Mouse (Mus musculus) liver, postnatal 0 days (tissue): ENCODE results near the gene Lce3d. TPM values are rescaled to one million over a fixed set of nuclear protein-coding genes. Genes with fewer than 3 reads are reported as not detected.
A peak's percentile ranks its signal among the peaks of the same experiment; 100 is the strongest.

ENCODE experiments used
- ATAC-seq: fragments of 200-750 bp; cut with Nextera tagmentation; 2 replicates; pipeline ENCODE4 v1.8.0; 2017; ENCODE audit warnings: mild to moderate bottlenecking, moderate library complexity
- DNase-seq: peaks from one replicate; pipeline ENCODE4 v3.0.0-alpha.2; 2016
- H3K27ac ChIP-seq: fragments of 300-500 bp; sonication (generic); 2 replicates; pipeline ENCODE4 v1.5.1; 2014; ENCODE audit warnings: antibody characterized with exemption, moderate library complexity, mild to moderate bottlenecking, low read depth
- H3K27me3 ChIP-seq: fragments of 300-500 bp; sonication (generic); 2 replicates; pipeline ENCODE4 v1.6.1; 2014; ENCODE audit warnings: low read length, control low read depth, mixed read lengths; ENCODE audit not compliant: insufficient read depth
- H3K36me3 ChIP-seq: fragments of 300-500 bp; sonication (generic); replicated peaks from 2 replicates; pipeline ENCODE4 v1.6.1; 2014; ENCODE audit warnings: mild to moderate bottlenecking, control low read depth, low read length, moderate library complexity, mixed read lengths; ENCODE audit not compliant: insufficient read depth
- H3K4me1 ChIP-seq: fragments of 300-500 bp; sonication (generic); 2 replicates; pipeline ENCODE4 v1.6.1; 2014; ENCODE audit warnings: antibody characterized with exemption, mild to moderate bottlenecking, control low read depth; ENCODE audit not compliant: insufficient read depth
- H3K4me2 ChIP-seq: fragments of 300-500 bp; sonication (generic); 2 replicates; pipeline ENCODE4 v1.6.1; 2014; ENCODE audit warnings: low read depth, mild to moderate bottlenecking, low read length, moderate library complexity, mixed read lengths
- H3K4me3 ChIP-seq: fragments of 300-500 bp; sonication (generic); 2 replicates; pipeline ENCODE4 v1.5.1; 2014; ENCODE audit warnings: low read depth, low read length
- H3K9ac ChIP-seq: fragments of 300-500 bp; sonication (generic); replicated peaks from 2 replicates; pipeline ENCODE4 v1.6.1; 2014; ENCODE audit warnings: mild to moderate bottlenecking, moderate library complexity
- H3K9me3 ChIP-seq: fragments of 300-500 bp; sonication (generic); 2 replicates; pipeline ENCODE4 v1.6.1; 2016; ENCODE audit warnings: mild to moderate bottlenecking, control low read depth, low read length, mixed read lengths
- CTCF ChIP-seq: sonication (generic); IDR thresholded peaks from 2 replicates; pipeline ENCODE4 v1.5.1; 2016; ENCODE audit warnings: antibody characterized with exemption, low read depth
- EP300 ChIP-seq: IDR thresholded peaks from 2 replicates; pipeline ENCODE4 v1.6.1; 2016; ENCODE audit warnings: antibody characterized with exemption, low read depth, mild to moderate bottlenecking
- WGBS: fragments of 180-500 bp; shearing (Covaris S2); extraction: QIAGEN DNeasy Blood & Tissue Kit; methylation state at CpG from one replicate; pipeline ENCODE4 v1.1.7; 2014; ENCODE audit not compliant: insufficient replicate concordance; 5-methylcytosine and 5-hydroxymethylcytosine counted together
- polyA plus RNA-seq: library from polyadenylated mRNA; unstranded; fragments of >200 nt; fragmentation: Nextera tagmentation; extraction: Ambion mirVana; gene quantifications from 2 replicates; pipeline ENCODE4 v1.2.1, GENCODE M21; 2015

Lce3d gene
- polyA plus RNA-seq, 1 experiment from 2014 or later: not detected

- 69% methylated on average over 2 of the region's 2 CpGs for WGBS
- Histone ChIP-seq H3K4me2 (no peak overlapping the region), H3K9me3 (no peaks in the 10 kb centered on the region), H3K36me3 (no peaks in the 10 kb centered on the region), H3K4me3 (no peak overlapping the region), H3K9ac (no peak overlapping the region), H3K27ac (no peak overlapping the region), H3K4me1 (no peaks in the 10 kb centered on the region), H3K27me3 (no peaks in the 10 kb centered on the region)
- ATAC-seq: no peak
- TF ChIP-seq EP300: no peak
- no peak for TF ChIP-seq CTCF
- no peak for DNase-seq
These were observed 21.3 kb downstream of the Lce3d start for GRCm38 (mm10) chr3:92978484-92978883.

GRCm38 (mm10) chr3:92991926-92992325 lies 34.7 kb downstream of the Lce3d start, which contains the start of gene Lce3f:
Gene Lce3f (plus strand): TSS chr3:92992226.
- no peaks in the 10 kb centered on the region for H3K36me3 ChIP-seq
- no peak within 1 kb of the TSS for H3K9ac ChIP-seq
- no peak within 1 kb of the TSS for H3K4me3 ChIP-seq
- DNase-seq (no peak), ATAC-seq (no peak)
- H3K4me1 ChIP-seq: no peaks in the 10 kb centered on the region
- H3K9me3 ChIP-seq: no peaks in the 10 kb centered on the region
- TF ChIP-seq CTCF (no peak), EP300 (no peak)
- H3K27ac ChIP-seq: no peak within 1 kb of the TSS
- no peaks in the 10 kb centered on the region for H3K27me3 ChIP-seq
- no peak within 1 kb of the TSS for H3K4me2 ChIP-seq

GRCm38 (mm10) chr3:92998691-92999090 lies 41.5 kb downstream of the Lce3d start:
- H3K4me1 ChIP-seq: no peaks in the 10 kb centered on the region
- WGBS: 6% methylated on average over 7 of the region's 7 CpGs
- no peak overlapping the region for H3K9ac ChIP-seq
- DNase-seq: peak; percentile 54
- no peak overlapping the region for H3K4me3 ChIP-seq
- no peaks in the 10 kb centered on the region for H3K36me3 ChIP-seq
- H3K27ac ChIP-seq: no peak overlapping the region
- no peak for ATAC-seq
- TF ChIP-seq EP300 (no peak), CTCF (peak; percentile 76)
- H3K9me3 ChIP-seq: no peaks in the 10 kb centered on the region
- no peaks in the 10 kb centered on the region for H3K27me3 ChIP-seq
- H3K4me2 ChIP-seq: no peak overlapping the region

- no peak overlapping the region for H3K4me2 ChIP-seq
- no peak overlapping the region for H3K27ac ChIP-seq
- WGBS: 57% methylated on average over 3 of the region's 3 CpGs
- TF ChIP-seq EP300: no peak
- TF ChIP-seq CTCF: no peak
- no peaks in the 10 kb centered on the region for H3K9me3 ChIP-seq
- H3K4me1 ChIP-seq: no peaks in the 10 kb centered on the region
- no peaks in the 10 kb centered on the region for H3K36me3 ChIP-seq
- no peak for DNase-seq
- H3K4me3 ChIP-seq: no peak overlapping the region
- no peaks in the 10 kb centered on the region for H3K27me3 ChIP-seq
- no peak overlapping the region for H3K9ac ChIP-seq
- no peak for ATAC-seq
These were observed 43.4 kb downstream of the Lce3d start for GRCm38 (mm10) chr3:93000621-93001020.

- Histone ChIP-seq H3K27me3 (no peaks in the 10 kb centered on the region), H3K4me2 (no peak overlapping the region), H3K9me3 (no peaks in the 10 kb centered on the region), H3K27ac (no peak overlapping the region), H3K36me3 (no peaks in the 10 kb centered on the region), H3K4me1 (no peaks in the 10 kb centered on the region), H3K4me3 (no peak overlapping the region), H3K9ac (no peak overlapping the region)
- 59% methylated on average over 4 of the region's 4 CpGs for WGBS
- no peak for ATAC-seq
- no peak for DNase-seq
- TF ChIP-seq CTCF (no peak), EP300 (no peak)
These were observed 45.7 kb downstream of the Lce3d start for GRCm38 (mm10) chr3:93002843-93003242.

Other genes with a start within 250 kb of the Lce3d start
- not detected in 2 replicates for gene Lce1e, start 248.3 kb upstream of the Lce3d start, polyA plus RNA-seq
- not detected in 2 replicates for gene Lce1f, start 237.0 kb upstream of the Lce3d start, polyA plus RNA-seq
- not detected in 2 replicates for gene Gm38119, start 218.3 kb upstream of the Lce3d start, polyA plus RNA-seq
- gene Lce1g, start 205.1 kb upstream of the Lce3d start, polyA plus RNA-seq: not detected in 2 replicates
- not detected in 2 replicates for gene Lce1h, start 192.3 kb upstream of the Lce3d start, polyA plus RNA-seq
- gene Lce1i, start 178.5 kb upstream of the Lce3d start, polyA plus RNA-seq: not detected in 2 replicates
- not detected in 2 replicates for gene Lce1j, start 166.9 kb upstream of the Lce3d start, polyA plus RNA-seq
- gene Lce1k, start 149.5 kb upstream of the Lce3d start, polyA plus RNA-seq: not detected in 2 replicates
- gene Kprp, start 130.1 kb upstream of the Lce3d start, polyA plus RNA-seq: not detected in 2 replicates
- not detected in 2 replicates for gene Lce1l, start 106.1 kb upstream of the Lce3d start, polyA plus RNA-seq
- gene 2310050C09Rik, start 87.2 kb upstream of the Lce3d start, polyA plus RNA-seq: not detected in 2 replicates
- gene Lce3a, start 31.2 kb upstream of the Lce3d start, polyA plus RNA-seq: not detected in 2 replicates
- not detected in 2 replicates for gene Lce3b, start 24.4 kb upstream of the Lce3d start, polyA plus RNA-seq
- gene Lce3c, start 12.9 kb upstream of the Lce3d start, polyA plus RNA-seq: not detected in 2 replicates
- not detected in 2 replicates for gene Lce3e, start 9.7 kb downstream of the Lce3d start, polyA plus RNA-seq
- not detected in 2 replicates for gene Lce3f, start 34.8 kb downstream of the Lce3d start, polyA plus RNA-seq
- gene Crct1, start 58.3 kb downstream of the Lce3d start, polyA plus RNA-seq: not detected in 2 replicates
- gene Lce1m, start 61.7 kb downstream of the Lce3d start, polyA plus RNA-seq: not detected in 2 replicates
- not detected in 2 replicates for gene Gm4858, start 111.4 kb downstream of the Lce3d start, polyA plus RNA-seq
- not detected in 2 replicates for gene Crnn, start 187.4 kb downstream of the Lce3d start, polyA plus RNA-seq
- gene Flg2, start 239.9 kb downstream of the Lce3d start, polyA plus RNA-seq: not detected in 2 replicates